Mouse (Mus musculus): ENCODE measurements at regions not wholly inside any gene's neighbourhood (a gene's known extent, or its start where the extent isn't known, plus 50 kb on each side); places are given as distances from the start of the nearest gene placed in this dataset.

DNA sequence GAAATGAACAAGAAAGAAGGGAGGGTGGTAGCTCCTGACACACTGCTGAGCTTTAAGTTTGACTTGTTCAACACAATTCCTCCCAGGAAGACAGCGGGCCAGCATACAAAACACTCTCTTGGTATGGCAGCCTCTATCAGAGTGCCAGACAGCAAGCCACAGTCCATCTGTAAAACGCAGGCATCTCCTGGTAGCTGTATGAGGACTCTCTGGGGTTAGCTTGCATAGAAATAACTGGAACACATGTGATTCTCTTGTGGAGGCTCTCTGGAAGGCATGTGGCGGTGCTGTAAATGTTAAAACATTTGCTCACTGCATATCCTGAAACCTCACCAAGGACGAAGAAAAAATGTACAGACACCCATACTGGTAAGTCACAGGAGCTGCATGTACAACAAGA lies 247.9 kb upstream of the Shh start:
- WGBS (ENCODE audit: insufficient replicate concordance), result 61% methylated on average over 4 of the region's 4 CpGs
- Histone ChIP-seq H3K4me3 (replicated peaks) (no peak overlapping the region), H3K9me3 (replicated peaks) (no peaks in the 10 kb centered on the region), H3K4me2 (no peak overlapping the region), H3K4me1 (replicated peaks) (no peaks in the 10 kb centered on the region), H3K9ac (no peak overlapping the region), H3K27ac (no peak overlapping the region), H3K27me3 (no peaks in the 10 kb centered on the region), H3K36me3 (no peaks in the 10 kb centered on the region)
- DNase-seq (no peak), ATAC-seq (ENCODE audit: low read depth) (no peak)

DNA sequence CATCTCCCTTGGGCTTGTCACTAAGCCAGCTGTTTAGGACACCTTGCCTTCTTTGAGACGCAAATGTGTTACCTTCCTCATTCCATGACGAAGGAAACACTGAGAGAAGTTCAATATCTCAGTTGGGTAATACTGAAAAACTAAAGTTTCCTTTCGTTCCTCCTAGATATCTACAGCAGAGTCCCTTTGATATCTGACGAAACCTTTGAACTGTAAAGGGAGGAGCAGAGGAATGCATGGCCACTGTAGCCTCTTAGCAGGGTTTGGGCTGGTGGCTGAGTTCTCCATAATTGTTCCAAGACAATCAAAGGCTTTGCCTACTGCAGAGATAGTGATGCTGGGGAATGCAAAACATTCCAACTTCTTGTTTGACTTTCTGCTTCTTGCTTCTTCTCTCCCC lies 243.5 kb upstream of the Shh start:
- Histone ChIP-seq H3K4me3 (replicated peaks) (no peak overlapping the region), H3K27ac (no peak overlapping the region), H3K9me3 (replicated peaks) (no peaks in the 10 kb centered on the region), H3K27me3 (no peaks in the 10 kb centered on the region), H3K4me2 (no peak overlapping the region), H3K4me1 (replicated peaks) (no peaks in the 10 kb centered on the region), H3K36me3 (no peaks in the 10 kb centered on the region), H3K9ac (no peak overlapping the region)
- 26% methylated on average over 4 of the region's 4 CpGs for WGBS (ENCODE audit: insufficient replicate concordance)
- ATAC-seq (ENCODE audit: low read depth), result no peak
- DNase-seq, result no peak

DNA sequence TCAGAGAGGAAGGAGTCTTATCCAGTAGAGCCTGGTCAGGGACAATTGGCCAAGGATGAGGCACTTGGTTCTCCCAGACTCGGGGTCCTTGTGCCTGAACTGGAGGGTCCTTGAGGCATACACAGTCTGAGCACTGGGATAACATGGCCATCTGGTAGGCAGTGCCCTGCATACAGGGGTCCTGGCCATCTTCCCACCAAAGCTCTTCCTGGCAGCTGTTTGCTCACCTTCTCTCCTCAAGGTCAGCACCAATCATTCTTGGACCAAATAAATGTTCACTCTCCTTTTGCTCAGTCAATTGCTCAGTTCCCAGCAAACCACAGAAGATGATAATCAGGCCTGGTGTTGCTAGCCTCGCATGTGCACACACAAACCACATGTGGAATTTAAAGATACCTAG lies 242.6 kb upstream of the Shh start:
- Histone ChIP-seq H3K36me3 (no peaks in the 10 kb centered on the region), H3K4me2 (no peak overlapping the region), H3K4me3 (replicated peaks) (no peak overlapping the region), H3K27ac (no peak overlapping the region), H3K9me3 (replicated peaks) (no peaks in the 10 kb centered on the region), H3K9ac (no peak overlapping the region), H3K27me3 (no peaks in the 10 kb centered on the region), H3K4me1 (replicated peaks) (no peaks in the 10 kb centered on the region)
- no peak for ATAC-seq (ENCODE audit: low read depth)
- WGBS (ENCODE audit: insufficient replicate concordance), result 41% methylated on average over 2 of the region's 2 CpGs
- no peak for DNase-seq

DNA sequence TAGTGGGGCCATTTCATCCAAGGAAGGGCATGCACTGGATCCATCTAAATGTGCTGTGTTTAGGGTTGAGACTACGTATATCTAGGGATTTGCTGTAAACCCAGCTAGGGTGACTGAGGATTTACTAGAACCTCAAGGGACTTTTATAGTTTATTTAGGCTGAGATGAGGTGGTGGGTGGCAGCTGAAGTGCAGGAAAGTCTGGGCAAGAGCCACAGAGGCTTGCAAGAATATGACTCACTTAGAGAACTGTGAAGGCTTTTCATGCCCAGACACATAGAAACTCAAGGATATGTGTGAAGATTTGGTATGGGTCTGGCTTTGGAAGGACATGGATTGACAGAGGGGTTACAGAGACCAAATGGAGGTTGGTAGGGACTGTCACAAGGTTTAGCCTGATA lies 237.3 kb upstream of the Shh start:
- Histone ChIP-seq H3K4me1 (replicated peaks) (no peaks in the 10 kb centered on the region), H3K4me3 (replicated peaks) (no peak overlapping the region), H3K27me3 (no peaks in the 10 kb centered on the region), H3K9me3 (replicated peaks) (no peaks in the 10 kb centered on the region), H3K9ac (no peak overlapping the region), H3K27ac (no peak overlapping the region), H3K36me3 (no peaks in the 10 kb centered on the region), H3K4me2 (no peak overlapping the region)
- DNase-seq (no peak), ATAC-seq (ENCODE audit: low read depth) (no peak)
- WGBS (ENCODE audit: insufficient replicate concordance), result 64% methylated on average over 1 of the region's 1 CpGs

DNA sequence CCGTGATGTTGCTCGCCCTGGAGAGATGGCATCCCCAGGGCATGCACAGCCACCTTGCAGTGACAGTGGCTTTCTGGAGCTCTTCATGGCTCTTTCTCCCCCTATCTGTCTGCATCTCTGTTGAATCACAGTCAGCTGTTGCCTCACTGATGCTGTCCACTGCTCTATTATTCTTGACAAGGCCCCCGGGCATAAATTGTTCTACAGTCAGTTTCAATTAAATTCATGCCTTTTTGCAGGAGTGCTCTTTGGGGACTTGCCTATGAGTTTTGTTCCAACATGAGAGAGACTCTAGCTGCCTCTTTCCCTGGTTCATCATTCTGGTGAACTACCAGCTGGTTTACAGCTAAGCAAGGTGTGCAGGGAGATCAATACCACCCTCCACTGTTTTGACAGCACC lies 229.9 kb upstream of the Shh start:
- no peaks in the 10 kb centered on the region for H3K36me3 ChIP-seq
- H3K9me3 ChIP-seq (replicated peaks), result no peaks in the 10 kb centered on the region
- 61% methylated on average over 3 of the region's 3 CpGs for WGBS (ENCODE audit: insufficient replicate concordance)

DNA sequence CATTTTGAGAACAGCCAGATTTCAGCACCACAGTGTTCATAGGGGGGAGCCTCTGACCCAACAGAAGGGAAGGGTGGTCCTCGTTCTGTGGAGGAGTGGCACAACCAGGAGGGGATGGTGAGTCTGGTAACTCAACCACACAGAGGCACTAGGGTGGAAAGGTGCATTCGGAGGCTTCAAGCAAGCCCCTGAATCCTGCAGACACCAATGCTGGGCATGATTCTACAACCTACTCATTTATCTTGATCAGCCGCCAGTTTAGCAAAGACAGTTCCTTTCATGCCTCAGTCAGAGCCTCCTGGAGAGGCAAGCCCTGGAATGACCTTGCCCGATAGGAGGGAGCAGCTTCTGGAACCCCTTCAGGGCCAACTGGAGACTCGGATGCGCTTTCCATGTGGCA lies 223.1 kb upstream of the Shh start:
- Histone ChIP-seq H3K9ac (no peak overlapping the region), H3K4me2 (no peak overlapping the region), H3K27me3 (no peaks in the 10 kb centered on the region), H3K36me3 (no peaks in the 10 kb centered on the region), H3K9me3 (replicated peaks) (0 out of 2 replicates have a peak, but pooled peaks cover 3% of the 10 kb centered on the region), H3K4me3 (replicated peaks) (no peak overlapping the region), H3K27ac (no peak overlapping the region), H3K4me1 (replicated peaks) (no peaks in the 10 kb centered on the region)
- ATAC-seq (ENCODE audit: low read depth) (no peak), DNase-seq (no peak)
- WGBS (ENCODE audit: insufficient replicate concordance), result 58% methylated on average over 6 of the region's 6 CpGs

More for the DNA sequence above, 229.9 kb upstream of the Shh start:
- Histone ChIP-seq H3K27me3 (no peaks in the 10 kb centered on the region), H3K9ac (no peak overlapping the region), H3K4me3 (replicated peaks) (no peak overlapping the region), H3K4me1 (replicated peaks) (no peaks in the 10 kb centered on the region), H3K4me2 (no peak overlapping the region), H3K27ac (no peak overlapping the region)
- DNase-seq, result no peak
- no peak for ATAC-seq (ENCODE audit: low read depth)

DNA sequence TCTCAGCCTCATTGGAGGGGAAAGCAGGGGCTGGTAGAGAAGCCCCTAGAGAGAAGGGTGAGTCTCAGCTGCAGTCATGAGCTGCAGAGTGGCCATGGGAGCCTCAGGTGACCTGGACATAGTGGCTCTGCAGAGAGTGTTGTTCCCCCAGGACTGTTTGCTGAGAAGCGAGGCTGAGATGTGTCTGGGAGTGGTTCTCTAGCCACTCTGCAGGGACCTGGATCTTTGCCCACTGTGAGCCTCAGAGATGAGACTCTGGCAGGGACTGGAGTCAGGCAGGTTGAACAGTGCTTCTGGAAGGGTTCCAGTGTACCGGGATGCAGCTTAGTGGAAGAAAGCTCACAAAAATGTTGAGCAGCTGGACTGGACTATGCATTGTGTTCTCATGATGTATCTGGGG lies 222.6 kb upstream of the Shh start:
- H3K27ac ChIP-seq, result no peak overlapping the region

DNA sequence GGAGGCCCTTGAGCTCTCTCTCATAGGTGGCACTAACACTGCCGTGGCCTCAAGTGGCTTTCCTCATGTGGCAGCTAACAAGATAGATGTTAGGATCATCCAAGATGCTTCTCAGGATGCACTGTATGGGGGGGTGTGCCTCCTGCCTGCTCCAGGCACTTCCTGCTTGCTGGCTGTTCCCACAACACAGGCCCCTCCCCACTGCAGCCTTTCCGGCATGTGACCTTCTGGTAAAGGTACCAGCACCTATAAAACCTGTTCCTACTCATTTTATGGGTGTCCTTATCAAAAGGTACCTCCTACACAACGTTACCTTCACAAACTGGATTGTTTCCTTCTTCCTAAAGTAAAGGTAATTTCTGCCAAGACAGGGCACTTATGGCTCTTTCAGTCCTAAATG lies 222.1 kb upstream of the Shh start:
- Histone ChIP-seq H3K27me3 (no peaks in the 10 kb centered on the region), H3K36me3 (no peaks in the 10 kb centered on the region), H3K27ac (no peak overlapping the region), H3K9me3 (replicated peaks) (0 out of 2 replicates have a peak, but pooled peaks cover 3% of the 10 kb centered on the region), H3K4me3 (replicated peaks) (no peak overlapping the region), H3K9ac (no peak overlapping the region), H3K4me1 (replicated peaks) (no peaks in the 10 kb centered on the region), H3K4me2 (no peak overlapping the region)
- ATAC-seq (ENCODE audit: low read depth), result no peak
- no peak for DNase-seq
- WGBS (ENCODE audit: insufficient replicate concordance), result 44% methylated on average over 3 of the region's 3 CpGs

More for the DNA sequence above, 222.6 kb upstream of the Shh start:
- H3K4me1 ChIP-seq (replicated peaks), result no peaks in the 10 kb centered on the region
- H3K4me2 ChIP-seq, result no peak overlapping the region
- H3K36me3 ChIP-seq, result no peaks in the 10 kb centered on the region
- no peaks in the 10 kb centered on the region for H3K27me3 ChIP-seq
- DNase-seq (no peak), ATAC-seq (ENCODE audit: low read depth) (no peak)
- H3K9ac ChIP-seq, result no peak overlapping the region
- H3K4me3 ChIP-seq (replicated peaks), result no peak overlapping the region
- H3K9me3 ChIP-seq (replicated peaks), result 0 out of 2 replicates have a peak, but pooled peaks cover 3% of the 10 kb centered on the region
- WGBS (ENCODE audit: insufficient replicate concordance), result 49% methylated on average over 2 of the region's 2 CpGs

DNA sequence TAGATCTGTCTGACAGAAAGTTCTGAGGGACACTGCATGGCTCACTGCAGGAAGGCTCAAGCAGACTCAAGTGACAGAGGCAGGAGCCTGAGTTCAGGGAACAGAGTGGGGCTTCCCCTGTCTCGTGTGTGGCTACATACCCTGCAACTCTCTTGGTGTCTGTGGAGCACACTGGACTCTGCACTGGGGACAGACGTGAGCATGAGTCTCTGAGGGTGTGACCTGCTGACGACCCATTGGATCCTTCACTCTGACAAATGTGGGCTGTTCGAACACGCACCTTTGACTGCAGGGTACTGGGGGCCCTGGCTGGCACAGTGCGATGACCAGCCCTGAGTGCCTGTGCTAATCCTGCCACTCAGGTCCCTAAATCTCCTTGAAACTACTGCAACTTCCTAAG lies 215.8 kb upstream of the Shh start:
- WGBS (ENCODE audit: insufficient replicate concordance), result 61% methylated on average over 6 of the region's 6 CpGs
- ATAC-seq (ENCODE audit: low read depth) (no peak), DNase-seq (no peak)
- Histone ChIP-seq H3K4me1 (replicated peaks) (no peaks in the 10 kb centered on the region), H3K9ac (no peak overlapping the region), H3K27me3 (no peaks in the 10 kb centered on the region), H3K27ac (no peak overlapping the region), H3K4me3 (replicated peaks) (no peak overlapping the region), H3K4me2 (no peak overlapping the region), H3K36me3 (no peaks in the 10 kb centered on the region), H3K9me3 (replicated peaks) (no peaks in the 10 kb centered on the region)

DNA sequence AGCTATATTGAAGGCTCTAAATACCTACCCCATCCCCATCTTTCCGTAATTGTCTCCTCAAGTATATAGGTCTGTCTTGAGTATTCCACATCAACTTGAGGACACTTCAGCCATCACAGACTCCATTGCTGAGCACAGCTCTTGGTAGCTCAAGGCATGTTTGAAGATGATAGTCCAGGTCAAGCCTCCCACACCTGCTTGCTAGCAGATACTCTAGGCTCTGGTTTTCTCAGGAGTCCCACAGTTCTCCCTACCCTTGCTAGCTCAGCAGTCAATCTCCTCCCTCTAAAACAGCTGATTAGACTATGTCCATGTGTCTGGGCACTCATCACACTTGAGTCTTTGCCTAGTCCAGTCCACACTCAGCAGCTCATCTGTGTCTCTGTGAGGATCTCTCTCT lies 213.3 kb upstream of the Shh start:
- ATAC-seq (ENCODE audit: low read depth), result no peak
- Histone ChIP-seq H3K36me3 (no peaks in the 10 kb centered on the region), H3K27me3 (no peaks in the 10 kb centered on the region), H3K9me3 (replicated peaks) (no peaks in the 10 kb centered on the region), H3K27ac (no peak overlapping the region), H3K4me3 (replicated peaks) (no peak overlapping the region), H3K9ac (no peak overlapping the region), H3K4me2 (no peak overlapping the region), H3K4me1 (replicated peaks) (no peaks in the 10 kb centered on the region)
- 65% methylated on average over 1 of the region's 1 CpGs for WGBS (ENCODE audit: insufficient replicate concordance)
- DNase-seq, result no peak

DNA sequence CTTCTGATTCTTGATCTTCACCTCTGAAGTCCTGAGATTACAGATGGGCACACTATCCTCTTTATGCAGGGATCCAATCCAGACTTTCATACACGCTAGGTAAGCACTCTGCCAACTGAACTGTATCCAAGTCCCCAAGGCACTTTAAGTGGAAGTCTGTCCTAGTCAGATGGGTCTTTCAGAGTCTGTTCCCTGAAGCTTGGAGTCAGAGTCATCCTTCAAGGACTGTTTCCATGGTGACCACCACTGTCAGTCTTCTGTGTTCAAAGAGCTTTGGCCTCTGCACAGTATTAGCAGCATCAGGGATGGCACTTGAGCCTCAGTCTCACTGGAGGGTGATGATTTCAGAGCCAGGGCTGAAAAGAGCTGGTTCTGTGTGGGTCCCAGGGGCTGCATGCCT lies 212.7 kb upstream of the Shh start:
- 54% methylated on average over 1 of the region's 1 CpGs for WGBS (ENCODE audit: insufficient replicate concordance)
- no peak for DNase-seq
- ATAC-seq (ENCODE audit: low read depth), result no peak

DNA sequence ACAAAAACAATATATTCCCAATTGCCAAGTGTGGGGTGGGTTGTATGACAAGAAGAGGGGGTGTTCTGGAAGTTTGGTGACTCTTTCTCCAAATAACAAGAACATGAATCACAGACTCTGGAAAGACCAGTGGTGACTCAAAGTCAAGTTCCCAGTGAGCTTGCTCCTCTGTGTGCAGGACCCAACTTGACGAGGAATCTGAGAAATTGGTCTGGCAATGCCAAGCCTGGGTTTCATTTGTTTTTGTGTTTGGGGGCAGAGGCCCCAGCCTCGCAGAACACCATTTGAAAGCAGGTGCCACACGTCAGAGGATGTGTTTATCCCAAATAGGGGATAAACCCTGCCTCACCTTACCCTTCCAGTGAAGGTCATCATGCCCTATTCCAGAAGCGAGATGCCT lies 163.1 kb upstream of the Shh start:
- 46% methylated on average over 4 of the region's 4 CpGs for WGBS (ENCODE audit: insufficient replicate concordance)
- Histone ChIP-seq H3K4me2 (no peak overlapping the region), H3K4me3 (replicated peaks) (no peak overlapping the region), H3K9me3 (replicated peaks) (no peaks in the 10 kb centered on the region), H3K27me3 (no peaks in the 10 kb centered on the region), H3K4me1 (replicated peaks) (no peaks in the 10 kb centered on the region), H3K9ac (no peak overlapping the region), H3K36me3 (no peaks in the 10 kb centered on the region), H3K27ac (no peak overlapping the region)
- ATAC-seq (ENCODE audit: low read depth) (no peak), DNase-seq (no peak)

More for the DNA sequence above, 212.7 kb upstream of the Shh start:
- Histone ChIP-seq H3K27ac (no peak overlapping the region), H3K9me3 (replicated peaks) (no peaks in the 10 kb centered on the region), H3K36me3 (no peaks in the 10 kb centered on the region), H3K4me2 (no peak overlapping the region), H3K4me1 (replicated peaks) (no peaks in the 10 kb centered on the region), H3K27me3 (no peaks in the 10 kb centered on the region), H3K4me3 (replicated peaks) (no peak overlapping the region), H3K9ac (no peak overlapping the region)

DNA sequence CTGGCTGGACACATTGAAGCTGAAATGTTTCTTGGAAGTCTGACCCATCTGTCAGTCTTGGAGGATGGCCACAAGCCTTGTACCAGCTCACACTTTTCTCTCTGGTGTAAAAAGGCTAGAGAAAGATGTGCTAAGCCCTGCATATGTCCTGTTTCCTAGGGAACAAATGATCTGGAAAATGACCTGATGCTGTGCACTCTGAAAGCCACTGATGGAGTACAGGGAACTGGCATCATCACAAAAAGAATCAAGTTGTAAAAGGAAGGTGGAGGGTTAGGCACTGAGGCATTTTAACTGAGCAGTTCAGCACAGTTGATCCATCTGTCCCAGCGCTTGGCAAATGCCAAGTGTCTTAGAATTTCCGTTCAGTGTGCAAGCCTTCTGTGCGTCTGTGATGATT lies 144.8 kb upstream of the Shh start:
- ATAC-seq (ENCODE audit: low read depth) (no peak), DNase-seq (no peak)
- Histone ChIP-seq H3K27me3 (no peaks in the 10 kb centered on the region), H3K4me1 (replicated peaks) (no peaks in the 10 kb centered on the region), H3K4me3 (replicated peaks) (no peak overlapping the region), H3K36me3 (no peaks in the 10 kb centered on the region), H3K9ac (no peak overlapping the region), H3K9me3 (replicated peaks) (no peaks in the 10 kb centered on the region), H3K4me2 (no peak overlapping the region), H3K27ac (no peak overlapping the region)
- WGBS (ENCODE audit: insufficient replicate concordance), result 76% methylated on average over 3 of the region's 3 CpGs

Data from liver, embryonic 13.5 days (tissue).